Mouse (Mus musculus): ENCODE measurements around the gene Stx4a. TPM values are rescaled to one million over a fixed set of nuclear protein-coding genes. Genes with fewer than 3 reads are reported as not detected.

Gene Stx4a
- 96.9 TPM for polyA plus RNA-seq (2015; fragmentation: Illumina TruSeq; extraction: RNeasy Lipid Tissue Mini Kit (QIAGEN cat#74804); ENCODE audit: insufficient read depth, low replicate concordance)

GRCm38 (mm10) chr7:127824176-127824871 lies at the start of gene Stx4a, which contains the start of gene Stx1b:
Stx4a (plus strand) TSS chr7:127824294.
Stx1b (minus strand) TSS chr7:127824549.

GRCm38 (mm10) chr7:127776426-127776825 lies 47.7 kb upstream of the Stx4a start, which contains the start of gene Setd1a:
Setd1a (plus strand) TSS chr7:127776670.

GRCm38 (mm10) chr7:127785308-127785707 lies 38.8 kb upstream of the Stx4a start, which contains the start of gene Gm49388:
Gm49388 (plus strand) TSS chr7:127785608.

GRCm38 (mm10) chr7:127800435-127801009 lies 23.6 kb upstream of the Stx4a start, which contains the start of gene Hsd3b7:
Hsd3b7 (plus strand) TSS chr7:127800604.

GRCm38 (mm10) chr7:127876041-127876466 lies 52.0 kb downstream of the Stx4a start, which contains the start of gene Zfp646:
Zfp646 (plus strand) TSS chr7:127876221.

GRCm38 (mm10) chr7:127876467-127877348 lies 52.6 kb downstream of the Stx4a start, which contains the start of gene Zfp668:
Zfp668 (minus strand) TSS chr7:127876828.

GRCm38 (mm10) chr7:127890798-127891197 lies 66.7 kb downstream of the Stx4a start, which contains the start of gene Prss53:
Prss53 (minus strand) TSS chr7:127890970.

GRCm38 (mm10) chr7:127895442-127895841 lies 71.3 kb downstream of the Stx4a start, which contains the start of the genes Gm21974 and Vkorc1:
Gm21974 (minus strand) TSS chr7:127895454.
Vkorc1 (minus strand) TSS chr7:127895617.

Other genes starting within 250 kb of the Stx4a start
- gene Ccdc189, start 235.7 kb upstream of the Stx4a start, polyA plus RNA-seq (2015; fragmentation: Illumina TruSeq; extraction: RNeasy Lipid Tissue Mini Kit (QIAGEN cat#74804); ENCODE audit: insufficient read depth, low replicate concordance) = 1.8 TPM
- gene Rnf40, start 235.5 kb upstream of the Stx4a start, polyA plus RNA-seq (2015; fragmentation: Illumina TruSeq; extraction: RNeasy Lipid Tissue Mini Kit (QIAGEN cat#74804); ENCODE audit: insufficient read depth, low replicate concordance) = 30.1 TPM
- gene Zfp629, start 208.5 kb upstream of the Stx4a start, polyA plus RNA-seq (2015; fragmentation: Illumina TruSeq; extraction: RNeasy Lipid Tissue Mini Kit (QIAGEN cat#74804); ENCODE audit: insufficient read depth, low replicate concordance) = 6.0 TPM
- gene Bcl7c, start 115.4 kb upstream of the Stx4a start, polyA plus RNA-seq (2015; fragmentation: Illumina TruSeq; extraction: RNeasy Lipid Tissue Mini Kit (QIAGEN cat#74804); ENCODE audit: insufficient read depth, low replicate concordance) = 8.0 TPM
- gene Ctf1, start 111.6 kb upstream of the Stx4a start, polyA plus RNA-seq (2015; fragmentation: Illumina TruSeq; extraction: RNeasy Lipid Tissue Mini Kit (QIAGEN cat#74804); ENCODE audit: insufficient read depth, low replicate concordance) = not detected
- gene Ctf2, start 92.1 kb upstream of the Stx4a start, polyA plus RNA-seq (2015; fragmentation: Illumina TruSeq; extraction: RNeasy Lipid Tissue Mini Kit (QIAGEN cat#74804); ENCODE audit: insufficient read depth, low replicate concordance) = not detected
- 6.2 TPM for gene Fbxl19, start 79.8 kb upstream of the Stx4a start, polyA plus RNA-seq (2015; fragmentation: Illumina TruSeq; extraction: RNeasy Lipid Tissue Mini Kit (QIAGEN cat#74804); ENCODE audit: insufficient read depth, low replicate concordance)
- gene Orai3, start 54.5 kb upstream of the Stx4a start, polyA plus RNA-seq (2015; fragmentation: Illumina TruSeq; extraction: RNeasy Lipid Tissue Mini Kit (QIAGEN cat#74804); ENCODE audit: insufficient read depth, low replicate concordance) = 32.6 TPM
- 28.5 TPM for gene Setd1a, start 47.6 kb upstream of the Stx4a start, polyA plus RNA-seq (2015; fragmentation: Illumina TruSeq; extraction: RNeasy Lipid Tissue Mini Kit (QIAGEN cat#74804); ENCODE audit: insufficient read depth, low replicate concordance)
- not detected for gene Gm49388, start 38.7 kb upstream of the Stx4a start, polyA plus RNA-seq (2015; fragmentation: Illumina TruSeq; extraction: RNeasy Lipid Tissue Mini Kit (QIAGEN cat#74804); ENCODE audit: insufficient read depth, low replicate concordance)
- gene Hsd3b7, start 23.7 kb upstream of the Stx4a start, polyA plus RNA-seq (2015; fragmentation: Illumina TruSeq; extraction: RNeasy Lipid Tissue Mini Kit (QIAGEN cat#74804); ENCODE audit: insufficient read depth, low replicate concordance) = 14.7 TPM
- 1.5 TPM for gene Stx1b, start 255 bp downstream of the Stx4a start, polyA plus RNA-seq (2015; fragmentation: Illumina TruSeq; extraction: RNeasy Lipid Tissue Mini Kit (QIAGEN cat#74804); ENCODE audit: insufficient read depth, low replicate concordance)
- 37.8 TPM for gene Zfp646, start 51.9 kb downstream of the Stx4a start, polyA plus RNA-seq (2015; fragmentation: Illumina TruSeq; extraction: RNeasy Lipid Tissue Mini Kit (QIAGEN cat#74804); ENCODE audit: insufficient read depth, low replicate concordance)
- 4.0 TPM for gene Zfp668, start 52.5 kb downstream of the Stx4a start, polyA plus RNA-seq (2015; fragmentation: Illumina TruSeq; extraction: RNeasy Lipid Tissue Mini Kit (QIAGEN cat#74804); ENCODE audit: insufficient read depth, low replicate concordance)
- gene Prss53, start 66.7 kb downstream of the Stx4a start, polyA plus RNA-seq (2015; fragmentation: Illumina TruSeq; extraction: RNeasy Lipid Tissue Mini Kit (QIAGEN cat#74804); ENCODE audit: insufficient read depth, low replicate concordance) = 0.25 TPM
- not detected for gene Gm21974, start 71.2 kb downstream of the Stx4a start, polyA plus RNA-seq (2015; fragmentation: Illumina TruSeq; extraction: RNeasy Lipid Tissue Mini Kit (QIAGEN cat#74804); ENCODE audit: insufficient read depth, low replicate concordance)
- gene Vkorc1, start 71.3 kb downstream of the Stx4a start, polyA plus RNA-seq (2015; fragmentation: Illumina TruSeq; extraction: RNeasy Lipid Tissue Mini Kit (QIAGEN cat#74804); ENCODE audit: insufficient read depth, low replicate concordance) = 52.3 TPM
- 16.3 TPM for gene Bckdk, start 79.8 kb downstream of the Stx4a start, polyA plus RNA-seq (2015; fragmentation: Illumina TruSeq; extraction: RNeasy Lipid Tissue Mini Kit (QIAGEN cat#74804); ENCODE audit: insufficient read depth, low replicate concordance)
- gene Kat8, start 88.2 kb downstream of the Stx4a start, polyA plus RNA-seq (2015; fragmentation: Illumina TruSeq; extraction: RNeasy Lipid Tissue Mini Kit (QIAGEN cat#74804); ENCODE audit: insufficient read depth, low replicate concordance) = 55.2 TPM
- not detected for gene Prss8, start 105.8 kb downstream of the Stx4a start, polyA plus RNA-seq (2015; fragmentation: Illumina TruSeq; extraction: RNeasy Lipid Tissue Mini Kit (QIAGEN cat#74804); ENCODE audit: insufficient read depth, low replicate concordance)
- 1.6 TPM for gene Prss36, start 122.4 kb downstream of the Stx4a start, polyA plus RNA-seq (2015; fragmentation: Illumina TruSeq; extraction: RNeasy Lipid Tissue Mini Kit (QIAGEN cat#74804); ENCODE audit: insufficient read depth, low replicate concordance)
- 960 TPM for gene Fus, start 143.2 kb downstream of the Stx4a start, polyA plus RNA-seq (2015; fragmentation: Illumina TruSeq; extraction: RNeasy Lipid Tissue Mini Kit (QIAGEN cat#74804); ENCODE audit: insufficient read depth, low replicate concordance)
- 39.8 TPM for gene Pycard, start 169.6 kb downstream of the Stx4a start, polyA plus RNA-seq (2015; fragmentation: Illumina TruSeq; extraction: RNeasy Lipid Tissue Mini Kit (QIAGEN cat#74804); ENCODE audit: insufficient read depth, low replicate concordance)
- 0.18 TPM for gene Trim72, start 179.7 kb downstream of the Stx4a start, polyA plus RNA-seq (2015; fragmentation: Illumina TruSeq; extraction: RNeasy Lipid Tissue Mini Kit (QIAGEN cat#74804); ENCODE audit: insufficient read depth, low replicate concordance)
- 22.2 TPM for gene Itgam, start 238.3 kb downstream of the Stx4a start, polyA plus RNA-seq (2015; fragmentation: Illumina TruSeq; extraction: RNeasy Lipid Tissue Mini Kit (QIAGEN cat#74804); ENCODE audit: insufficient read depth, low replicate concordance)
- gene Gm49368, start 238.4 kb downstream of the Stx4a start, polyA plus RNA-seq (2015; fragmentation: Illumina TruSeq; extraction: RNeasy Lipid Tissue Mini Kit (QIAGEN cat#74804); ENCODE audit: insufficient read depth, low replicate concordance) = 2.1 TPM

Measured in spleen, adult 10 weeks (tissue).